Mouse (Mus musculus) neutrophil, adult 5-6 weeks (primary cell): ENCODE data around the gene Snap91. TPM values are rescaled to one million over a fixed set of nuclear protein-coding genes. Genes with fewer than 3 reads are reported as not detected.

Experiments
- ATAC-seq: fragments of 151-379, 151-347 bp; 2 replicates; pipeline ENCODE4 v1.8.0; 2017; ENCODE audit warnings: mild to moderate bottlenecking, moderate TSS enrichment; ENCODE audit not compliant: insufficient number of reproducible peaks, poor library complexity, low FRiP score, severe bottlenecking; ENCODE audit errors: extremely low read depth
- total RNA-seq: library from RNA; stranded (forward); fragments of 200-1000 nt; gene quantifications from 2 replicates; pipeline ENCODE4 v1.2.3, GENCODE M21; 2017

Snap91 gene
- total RNA-seq, 1 experiment from 2014 or later: not detected

- no peak for ATAC-seq
These were observed 155.4 kb downstream of the Snap91 start for GRCm38 (mm10) chr9:86725066-86725465.

GRCm38 (mm10) chr9:86720794-86721193 is 159.7 kb downstream of the Snap91 start:
- no peak for ATAC-seq

- no peak for ATAC-seq
These were observed 160.2 kb downstream of the Snap91 start for GRCm38 (mm10) chr9:86720227-86720626.

- ATAC-seq: no peak
These were observed 163.3 kb downstream of the Snap91 start for GRCm38 (mm10) chr9:86717119-86717518.

GRCm38 (mm10) chr9:86716540-86716939 is 163.9 kb downstream of the Snap91 start:
- no peak for ATAC-seq

Other genes starting within 250 kb of the Snap91 start
- gene Me1, start 184.7 kb downstream of the Snap91 start, total RNA-seq: not detected in 2 replicates
- not detected in 2 replicates for gene Prss35, start 137.0 kb downstream of the Snap91 start, total RNA-seq
- not detected in 2 replicates for gene Ripply2, start 134.9 kb upstream of the Snap91 start, total RNA-seq
- gene Cyb5r4, start 141.4 kb upstream of the Snap91 start, total RNA-seq: 140 and 151 TPM in 2 replicates